Mouse (Mus musculus): ENCODE measurements around the gene Fam189a1.
A peak's percentile ranks its signal among the peaks of the same experiment; 100 is the strongest.

Gene Fam189a1

DNA sequence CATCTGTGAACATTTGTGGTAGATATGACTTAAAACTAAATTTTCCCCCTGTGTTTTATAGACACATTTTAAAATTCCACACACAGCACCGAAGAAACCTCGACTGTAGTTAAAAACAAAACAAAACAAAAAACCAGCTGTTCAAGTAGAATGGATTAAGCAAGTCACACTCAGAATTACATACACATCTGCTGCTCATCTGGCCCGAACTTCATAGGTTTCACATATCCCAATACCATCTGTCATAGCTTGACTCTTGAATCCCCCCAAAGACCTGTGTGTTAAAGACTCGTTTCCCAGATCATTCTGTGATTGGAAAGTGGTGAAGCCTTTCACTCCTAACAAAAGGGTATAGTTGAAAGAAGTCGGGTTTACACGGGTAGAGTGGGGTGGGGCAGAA, 274.1 kb downstream of the Fam189a1 start:
- DNase-seq (ENCODE audit: low spot score), result no peak

- no peak for DNase-seq (ENCODE audit: low spot score)
These were observed 275.0 kb downstream of the Fam189a1 start for GRCm38 (mm10) chr7:64881387-64881786.

DNA sequence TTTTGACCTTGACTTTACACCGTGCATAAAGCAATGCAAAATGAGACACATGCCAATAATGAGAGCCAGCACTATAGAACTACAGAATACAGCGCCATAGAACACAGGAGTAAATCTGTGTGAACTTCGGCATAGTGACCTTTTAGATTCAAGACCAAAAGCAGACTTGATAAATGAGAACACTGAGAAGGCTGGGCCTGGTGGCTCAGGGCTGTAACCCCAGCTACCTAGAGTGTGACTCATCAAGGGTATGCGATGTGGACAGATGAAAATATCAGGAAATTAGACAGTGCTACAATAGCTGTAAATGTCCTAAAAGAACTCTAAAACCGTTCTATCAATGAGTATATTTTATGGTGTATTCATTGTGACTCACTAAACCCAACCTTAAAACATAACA, 276.0 kb downstream of the Fam189a1 start:
- DNase-seq (ENCODE audit: low spot score), result no peak

GRCm38 (mm10) chr7:64874941-64875340, 281.4 kb downstream of the Fam189a1 start:
- no peak for DNase-seq (ENCODE audit: low spot score)

DNA sequence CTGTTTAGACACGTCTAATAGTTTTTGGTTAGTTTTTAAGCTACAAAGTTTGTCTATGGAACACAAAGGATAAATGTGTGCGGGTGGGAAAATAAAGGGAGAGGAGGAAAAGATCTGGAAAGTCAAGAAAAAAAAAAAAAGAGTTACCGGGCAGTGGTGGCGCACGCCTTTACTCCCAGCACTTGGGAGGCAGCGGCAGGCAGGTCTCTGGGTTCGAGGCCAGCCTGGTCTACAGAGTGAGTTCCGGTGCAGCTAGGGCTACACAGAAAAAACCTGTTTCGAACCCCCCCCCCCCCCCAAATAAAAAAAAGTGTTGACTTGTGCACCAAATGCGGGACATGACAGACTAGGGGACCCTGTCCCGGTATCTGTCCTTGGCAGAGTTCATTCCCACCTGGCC, 283.1 kb downstream of the Fam189a1 start:
- no peak for DNase-seq (ENCODE audit: low spot score)

GRCm38 (mm10) chr7:64872743-64873241, 283.6 kb downstream of the Fam189a1 start, which contains the start of gene Nsmce3:
Gene Nsmce3 (minus strand): TSS chr7:64872997.
- peak; percentile 96 for DNase-seq (ENCODE audit: low spot score)

DNA sequence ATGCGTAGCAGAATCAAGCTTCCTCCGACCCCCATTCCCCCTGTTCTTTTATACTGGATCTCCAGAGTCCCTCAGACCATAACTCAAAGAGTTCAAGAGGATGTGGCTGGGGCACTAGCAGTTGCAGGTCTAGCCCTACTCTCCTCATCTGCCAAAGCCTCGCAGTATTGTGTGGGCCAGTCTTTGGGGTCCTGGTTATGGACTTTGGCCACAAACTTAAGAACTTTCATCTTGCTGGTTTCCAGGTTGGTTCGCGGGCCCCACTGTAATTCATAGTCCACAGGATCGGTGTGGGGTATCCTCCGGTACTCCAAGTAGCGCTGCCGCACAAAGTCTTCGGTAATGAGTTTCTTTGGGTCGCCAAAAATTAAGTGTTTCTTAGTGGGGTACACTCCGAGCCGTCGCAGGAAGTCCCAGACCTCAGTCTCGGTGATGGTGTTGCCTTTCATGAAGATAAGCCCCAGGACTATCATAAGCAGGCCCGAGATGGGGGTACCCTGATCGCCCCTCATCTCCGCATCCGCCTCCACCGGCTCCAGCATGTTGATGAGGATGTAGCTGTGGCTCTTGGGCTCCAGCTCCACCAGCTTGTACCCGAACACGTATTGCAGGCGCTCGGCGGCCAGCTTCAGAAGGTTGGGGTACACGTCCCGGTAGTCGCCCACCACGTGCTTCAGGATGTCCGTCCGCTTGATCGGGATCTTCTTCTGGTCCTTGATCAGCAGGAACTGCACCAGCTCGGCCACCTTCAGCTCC, 284.2 kb downstream of the Fam189a1 start:
- no peak for DNase-seq (ENCODE audit: low spot score)

DNA sequence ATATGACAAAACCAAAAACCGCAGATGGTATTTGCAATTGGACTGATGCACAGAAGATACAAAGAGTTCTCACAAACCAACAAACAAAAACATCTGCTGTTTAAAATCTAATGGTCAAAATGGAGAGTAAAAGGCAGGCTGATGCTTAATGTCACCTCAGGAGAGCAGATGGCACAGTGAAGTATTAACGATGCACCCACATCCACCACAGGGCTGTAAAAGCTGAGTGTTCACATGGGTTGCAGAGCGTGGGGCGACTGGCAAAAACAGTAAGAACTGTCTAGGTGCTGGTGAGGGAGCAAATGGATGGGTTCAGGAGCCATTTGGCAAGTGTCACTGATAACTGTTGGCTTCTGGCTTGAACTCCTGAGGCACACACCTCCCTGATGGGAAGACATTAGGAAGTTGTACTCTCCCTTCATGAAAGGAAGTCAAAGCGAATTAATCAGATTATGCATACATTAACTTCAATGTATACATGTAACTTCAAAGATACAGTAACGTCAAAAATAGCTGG, 286.8 kb downstream of the Fam189a1 start:
- DNase-seq (ENCODE audit: low spot score), result no peak

- DNase-seq (ENCODE audit: low spot score), result no peak
These were observed 292.8 kb downstream of the Fam189a1 start for GRCm38 (mm10) chr7:64863538-64863937.

DNA sequence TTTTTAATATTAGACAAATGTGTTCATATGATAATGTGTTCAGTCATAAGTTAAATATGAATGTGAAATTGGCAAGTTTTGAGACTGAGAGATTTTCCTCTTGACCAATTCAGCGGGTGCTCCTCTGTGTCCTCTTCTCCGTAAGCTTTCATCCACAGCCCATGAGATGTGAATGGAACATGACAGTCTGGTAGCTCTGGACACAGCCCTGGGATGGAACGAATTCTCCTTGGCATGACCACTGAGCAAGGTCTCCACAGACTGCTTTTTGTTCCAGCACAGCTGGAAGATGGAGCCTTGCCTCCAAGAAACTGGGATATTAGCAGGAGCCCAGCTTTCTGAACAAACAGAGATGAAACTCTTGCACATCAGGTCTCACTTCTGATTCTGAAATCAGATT, 293.4 kb downstream of the Fam189a1 start:
- no peak for DNase-seq (ENCODE audit: low spot score)

DNA sequence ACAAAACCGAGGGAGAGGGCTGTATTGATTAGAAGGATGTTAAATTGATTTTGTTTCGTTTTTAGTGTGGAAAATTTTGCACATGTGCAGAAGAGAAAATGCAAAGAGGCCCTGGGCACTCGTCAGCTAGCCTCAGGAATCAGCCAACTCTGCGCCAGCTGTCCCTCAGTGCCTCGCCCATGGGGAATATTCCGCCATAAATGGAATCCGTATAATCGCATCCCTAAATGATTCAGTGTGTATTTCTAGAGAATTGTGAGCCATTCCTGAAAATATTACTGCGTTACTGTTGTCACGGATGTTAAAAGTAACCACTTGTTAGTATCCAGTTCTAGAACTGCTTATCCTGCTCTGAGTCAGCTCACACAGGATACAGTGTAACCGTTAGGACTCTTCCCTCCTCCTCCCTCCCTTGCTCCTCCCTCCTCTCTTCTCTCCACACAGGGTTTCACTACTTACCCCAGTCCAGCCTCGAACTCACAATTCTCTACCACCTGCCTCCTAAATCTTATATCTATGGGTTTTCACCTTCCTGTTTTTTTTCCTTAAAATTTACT, 299.8 kb downstream of the Fam189a1 start:
- no peak for DNase-seq (ENCODE audit: low spot score)

DNA sequence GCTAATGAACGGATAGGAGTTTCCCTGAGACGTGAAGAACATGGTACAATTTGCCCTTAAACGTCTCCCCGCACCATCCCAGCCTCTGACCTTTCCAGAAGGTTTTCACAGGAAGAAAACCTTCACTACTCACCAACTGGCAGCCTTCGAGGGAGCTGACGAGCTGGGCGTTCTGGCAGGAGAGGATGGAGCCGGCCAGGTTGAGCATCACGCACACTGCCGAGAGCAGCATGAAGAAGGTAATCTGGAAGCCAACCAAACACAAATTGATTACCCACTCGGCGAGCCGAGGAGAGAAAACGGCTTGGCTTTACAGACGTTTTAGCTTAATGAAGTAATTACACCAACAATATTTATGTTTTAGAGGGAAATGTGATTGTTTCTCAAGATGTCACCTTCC, 300.4 kb downstream of the Fam189a1 start:
- no peak for DNase-seq (ENCODE audit: low spot score)

DNA sequence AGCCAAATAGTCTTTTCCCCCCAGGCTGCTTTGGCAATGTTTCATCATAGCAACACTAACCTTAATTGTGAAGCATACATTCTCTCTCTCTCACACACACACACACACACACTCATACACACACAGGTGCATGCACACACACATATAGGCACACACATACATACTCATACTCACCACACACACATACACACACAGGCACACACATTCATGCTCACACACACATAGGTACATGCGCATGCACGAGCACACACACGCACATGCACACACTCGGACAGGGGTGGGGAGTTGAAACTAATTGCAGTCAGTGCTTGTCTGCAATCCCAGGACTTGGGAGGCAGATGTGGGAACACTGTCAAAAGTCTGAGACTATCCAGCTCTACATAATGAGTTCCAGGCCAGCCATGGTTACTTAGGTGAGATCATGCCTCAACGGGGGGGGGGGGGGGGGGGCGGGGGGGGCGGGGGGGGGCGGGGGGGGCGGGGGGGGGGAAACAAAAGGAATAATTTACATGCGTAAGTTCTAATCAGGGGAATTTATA, 300.9 kb downstream of the Fam189a1 start:
- no peak for DNase-seq (ENCODE audit: low spot score)

DNA sequence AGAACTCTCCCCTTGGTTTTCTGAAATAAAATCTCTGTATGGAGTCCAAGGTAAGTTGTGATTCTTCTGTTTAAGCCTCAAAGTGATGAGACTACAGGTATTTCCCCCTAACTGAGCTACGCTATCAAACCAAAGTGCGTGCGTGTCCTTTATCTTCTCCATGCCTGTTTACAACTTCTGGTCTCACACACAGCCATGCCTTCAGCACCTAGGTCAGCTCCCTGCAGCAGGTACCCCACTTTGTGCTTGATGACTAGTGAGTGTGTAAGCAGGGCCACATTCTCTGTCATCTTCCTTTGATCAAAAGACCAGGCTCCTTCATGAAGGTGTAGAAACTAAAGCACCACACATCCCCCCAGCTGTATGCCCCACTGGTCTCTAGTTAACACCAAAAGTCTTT, 305.6 kb downstream of the Fam189a1 start:
- no peak for DNase-seq (ENCODE audit: low spot score)

GRCm38 (mm10) chr7:64847366-64847899, 308.9 kb downstream of the Fam189a1 start:
- DNase-seq (ENCODE audit: low spot score), result no peak

GRCm38 (mm10) chr7:64846061-64846460, 310.3 kb downstream of the Fam189a1 start:
- no peak for DNase-seq (ENCODE audit: low spot score)

DNA sequence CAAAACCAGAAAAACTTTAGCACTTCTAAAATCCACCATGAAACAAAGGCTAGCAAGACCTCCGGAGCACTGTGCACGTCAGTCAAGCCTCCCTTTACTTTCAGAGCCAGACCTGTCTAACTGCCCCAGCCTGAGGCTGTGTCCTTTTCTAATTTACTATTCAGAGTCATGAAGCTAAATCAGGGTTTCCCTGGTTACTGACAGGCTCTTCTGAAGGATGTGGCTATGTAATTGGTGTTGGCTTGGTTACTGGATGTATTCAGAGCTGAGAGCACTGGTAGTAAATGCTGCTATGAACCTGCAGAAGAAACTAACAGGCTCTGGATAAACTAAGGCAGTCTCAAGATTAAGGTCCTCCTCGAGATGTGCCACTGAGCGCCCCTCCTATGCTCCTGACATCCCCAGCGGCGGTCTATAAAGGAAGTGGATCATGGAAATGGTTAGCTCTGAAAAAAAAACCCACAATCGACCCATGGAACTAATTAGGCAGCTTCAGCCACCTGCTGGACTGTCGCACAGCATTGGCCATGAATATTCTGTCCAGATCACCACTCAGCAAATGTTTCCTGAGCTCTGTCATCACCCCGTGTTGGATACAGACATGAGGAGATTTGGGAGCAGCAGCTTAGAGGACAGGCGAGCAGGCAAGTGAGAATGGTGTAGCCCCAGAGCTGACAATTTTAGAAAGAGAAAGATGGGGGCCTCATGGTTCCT, 315.3 kb downstream of the Fam189a1 start:
- no peak for DNase-seq (ENCODE audit: low spot score)

DNA sequence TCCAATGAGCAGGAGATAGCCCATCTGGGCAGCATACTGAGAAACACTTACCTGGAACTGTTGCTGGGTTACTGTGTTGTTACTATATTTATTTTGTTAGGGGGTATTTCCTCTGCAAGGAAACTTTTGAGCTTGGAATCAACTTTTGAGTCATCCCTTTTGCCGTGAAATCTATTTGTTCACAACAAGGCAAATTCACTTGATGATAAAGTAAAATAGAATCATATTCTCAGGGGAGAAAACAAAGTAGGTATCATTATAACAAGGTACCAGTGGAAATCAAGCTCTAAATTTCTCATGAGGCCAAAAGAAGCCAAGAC, 315.8 kb downstream of the Fam189a1 start:
- no peak for DNase-seq (ENCODE audit: low spot score)

- peak; percentile 33 for DNase-seq (ENCODE audit: low spot score)
These were observed 316.4 kb downstream of the Fam189a1 start for GRCm38 (mm10) chr7:64839801-64840575.

DNA sequence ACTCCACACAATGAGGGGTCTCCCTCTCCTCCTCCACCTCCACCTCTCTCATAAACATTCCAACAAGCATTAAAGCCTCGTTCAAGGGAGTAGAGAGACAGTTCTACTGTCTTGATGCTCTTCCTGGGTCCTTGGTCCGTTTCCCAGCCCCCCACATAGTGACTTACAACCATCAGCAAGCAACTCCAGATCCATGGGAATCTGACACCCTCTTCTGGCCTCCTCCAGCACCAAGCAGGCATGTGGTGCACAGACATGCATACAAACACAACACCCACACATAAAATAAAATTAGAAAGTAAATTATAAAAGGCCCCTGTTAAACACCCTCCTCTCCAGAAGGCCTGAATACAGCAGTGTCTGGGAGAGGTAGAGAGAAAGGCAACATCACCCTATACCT, 317.1 kb downstream of the Fam189a1 start:
- DNase-seq (ENCODE audit: low spot score), result no peak

DNA sequence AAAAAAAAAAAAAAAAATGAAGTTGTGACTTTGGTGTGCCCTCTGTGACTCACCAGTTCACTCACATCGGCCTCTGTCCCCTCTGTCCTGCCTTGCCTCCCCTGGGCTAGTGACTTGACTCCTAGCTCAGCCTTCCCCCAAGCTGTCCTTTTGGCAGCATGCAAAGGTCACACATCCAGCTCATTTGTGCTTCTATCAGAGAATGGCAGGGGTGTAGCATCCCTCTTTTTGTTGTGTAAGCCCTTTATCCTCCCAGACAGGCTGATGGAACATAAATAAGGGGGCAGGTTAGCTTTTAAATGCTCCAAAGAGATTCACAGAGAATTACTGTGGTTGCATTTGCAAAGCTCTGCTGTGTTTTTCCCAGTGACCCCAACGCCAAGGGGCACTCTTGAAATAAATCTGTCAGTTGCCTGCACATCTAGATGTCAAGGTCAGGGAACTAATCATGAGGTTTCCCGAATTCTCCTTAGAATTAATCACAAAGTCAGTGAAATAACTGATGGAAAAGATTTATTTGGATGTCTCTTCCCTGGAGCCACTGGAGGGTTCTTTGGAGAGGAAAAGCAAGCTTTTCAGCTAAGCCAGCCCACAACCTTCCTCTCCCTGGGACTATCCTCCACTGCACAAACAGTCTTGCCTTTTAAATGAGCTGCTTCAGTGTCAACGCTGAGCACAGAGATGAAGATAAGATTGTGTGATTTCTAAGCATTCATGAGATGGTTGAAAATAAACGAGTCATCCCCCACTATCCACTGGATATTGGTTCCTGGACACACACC, 326.0 kb downstream of the Fam189a1 start:
- no peak for DNase-seq (ENCODE audit: low spot score)

Data from ovary, postnatal 14 days (tissue).